Mouse (Mus musculus) ES-Bruce4 (cell line): ENCODE measurements around the gene Cldn15. TPM values are rescaled to one million over a fixed set of nuclear protein-coding genes. Genes with fewer than 3 reads are reported as not detected.

Experiments
- H3K27ac ChIP-seq: 2 replicates; pipeline ENCODE4 v1.5.1; 2012; ENCODE audit warnings: low read length, inconsistent platforms; ENCODE audit not compliant: insufficient read depth
- H3K27me3 ChIP-seq: 2 replicates; pipeline ENCODE4 v1.6.1; 2012; ENCODE audit warnings: mild to moderate bottlenecking, low read length, inconsistent platforms; ENCODE audit not compliant: control insufficient read depth, poor library complexity, insufficient read depth, severe bottlenecking
- H3K36me3 ChIP-seq: 2 replicates; pipeline ENCODE4 v1.6.1; 2012; ENCODE audit warnings: inconsistent platforms, mild to moderate bottlenecking, low read length, moderate library complexity; ENCODE audit not compliant: control insufficient read depth, poor library complexity, insufficient read depth, severe bottlenecking
- H3K4me1 ChIP-seq: one replicate; pipeline ENCODE4 v1.8.1; 2011; ENCODE audit warnings: low read length; ENCODE audit not compliant: control insufficient read depth, insufficient read depth
- H3K4me3 ChIP-seq: 2 replicates; pipeline ENCODE4 v1.5.1; 2011; ENCODE audit warnings: low read depth, mild to moderate bottlenecking, low read length
- H3K9ac ChIP-seq: 2 replicates; pipeline ENCODE4 v1.6.1; 2012; ENCODE audit warnings: low read depth, mild to moderate bottlenecking, inconsistent platforms; ENCODE audit not compliant: poor library complexity, severe bottlenecking
- H3K9me3 ChIP-seq: replicated peaks from 2 replicates; pipeline ENCODE4 v1.6.1; 2012; ENCODE audit warnings: mild to moderate bottlenecking, low read length, inconsistent platforms; ENCODE audit not compliant: control insufficient read depth, poor library complexity, insufficient read depth, severe bottlenecking
- CTCF ChIP-seq: IDR thresholded peaks from one replicate; pipeline ENCODE4 v1.8.1; 2011; ENCODE audit warnings: low read depth, low read length
- EP300 ChIP-seq: IDR thresholded peaks from 2 replicates; pipeline ENCODE4 v1.6.1; 2011; ENCODE audit warnings: low read depth, low read length; ENCODE audit not compliant: insufficient read depth
- POLR2A ChIP-seq: IDR thresholded peaks from one replicate; pipeline ENCODE4 v1.8.1; 2011; ENCODE audit warnings: low read length; ENCODE audit not compliant: insufficient read depth
- polyA plus RNA-seq: library from polyadenylated mRNA; stranded (reverse); fragments of >200 nt; gene quantifications from 2 replicates; pipeline ENCODE4 v1.2.4, GENCODE M21; 2011; ENCODE audit warnings: low read depth; ENCODE audit not compliant: missing spikeins, insufficient read depth, insufficient read length

Gene Cldn15
- polyA plus RNA-seq, 1 experiment: not detected

DNA sequence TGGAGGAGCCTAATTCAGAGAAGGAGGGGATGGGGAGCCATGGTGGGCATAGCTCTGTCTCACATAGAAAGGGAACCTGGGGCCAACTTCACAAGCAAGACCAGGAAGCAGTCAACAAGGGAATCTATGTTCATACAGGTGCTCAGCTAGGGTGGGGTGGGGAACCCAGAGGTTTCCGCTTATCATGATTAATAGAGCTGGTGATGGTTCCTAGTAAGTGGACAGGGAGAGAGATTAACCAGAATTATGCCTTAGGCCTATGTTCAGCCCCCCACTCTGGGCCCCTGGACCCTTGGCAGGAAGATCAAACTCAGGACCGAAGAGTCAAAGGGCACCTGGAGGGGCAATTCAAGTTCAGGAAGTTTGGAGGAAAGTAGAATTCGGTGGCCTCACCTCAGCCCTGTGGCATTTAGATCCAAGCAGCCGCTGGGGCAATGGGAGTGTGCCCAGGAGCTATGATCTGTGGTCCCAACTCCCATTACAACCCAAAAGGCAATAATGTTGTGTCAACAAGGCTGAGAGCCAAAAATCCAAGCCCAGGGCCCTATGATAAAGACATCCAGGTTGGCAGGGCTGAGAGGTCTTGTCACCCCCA lies 542 bp downstream of the Cldn15 start:
- TF ChIP-seq POLR2A (no peak), CTCF (no peak), EP300 (no peak)
- Histone ChIP-seq H3K27me3 (no peaks in the 10 kb centered on the region), H3K27ac (no peak overlapping the region), H3K36me3 (peaks cover 4% of the 10 kb centered on the region; the same call in 1 of the 2 replicates), H3K9ac (no peak overlapping the region), H3K4me3 (no peak overlapping the region), H3K9me3 (no peaks in the 10 kb centered on the region), H3K4me1 (peaks cover 5% of the 10 kb centered on the region)

DNA sequence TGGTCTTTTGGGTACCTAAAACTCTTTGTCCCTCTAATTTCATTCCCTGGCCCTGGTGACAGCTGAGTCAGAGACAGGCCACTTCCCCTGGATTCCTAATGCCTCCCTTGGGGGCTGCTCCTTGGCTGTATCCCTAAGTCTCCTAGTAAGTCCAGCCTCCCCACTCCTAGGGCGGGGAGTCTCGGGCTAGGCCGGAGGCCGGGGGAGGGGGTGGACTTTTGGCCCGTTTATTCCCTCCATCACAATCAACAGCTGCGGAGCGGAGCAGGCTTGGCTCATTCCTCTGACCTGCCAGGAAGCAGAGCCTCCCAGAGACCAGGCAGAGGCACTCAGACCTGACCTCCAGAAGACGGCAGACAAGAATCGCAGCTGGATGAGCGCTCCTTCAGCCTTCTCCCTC lies 1.2 kb downstream of the Cldn15 start:
- no peak overlapping the region for H3K27ac ChIP-seq
- H3K4me1 ChIP-seq: peaks cover 5% of the 10 kb centered on the region
- no peaks in the 10 kb centered on the region for H3K9me3 ChIP-seq
- H3K36me3 ChIP-seq: peaks cover 4% of the 10 kb centered on the region; the same call in 1 of the 2 replicates
- no peak overlapping the region for H3K4me3 ChIP-seq
- H3K9ac ChIP-seq: no peak overlapping the region
- no peaks in the 10 kb centered on the region for H3K27me3 ChIP-seq
- TF ChIP-seq CTCF: no peak
- no peak for TF ChIP-seq EP300
- no peak for TF ChIP-seq POLR2A

DNA sequence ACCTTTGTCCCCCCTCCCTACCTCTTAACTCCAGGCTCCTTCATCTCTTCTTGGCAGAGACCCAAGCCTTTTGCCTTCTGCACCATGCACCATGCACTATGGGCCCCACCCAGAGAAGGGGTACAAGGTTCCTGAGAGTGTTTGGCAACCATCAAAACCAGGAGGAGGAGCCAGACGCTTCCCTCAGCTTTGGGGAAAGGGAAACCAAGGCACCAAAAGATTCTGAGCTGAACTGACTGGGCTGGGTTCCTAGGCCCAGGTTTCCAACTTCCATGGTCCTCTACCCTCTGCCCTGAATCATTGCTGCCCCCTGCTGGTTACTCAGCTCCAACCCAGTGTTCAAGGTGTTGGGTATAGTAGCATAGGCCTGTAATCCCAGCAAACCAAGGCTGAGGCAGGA lies 4.3 kb downstream of the Cldn15 start:
- Histone ChIP-seq H3K4me1 (peaks cover 5% of the 10 kb centered on the region), H3K27ac (no peak overlapping the region)
- TF ChIP-seq EP300 (no peak), CTCF (peak; percentile 86)

DNA sequence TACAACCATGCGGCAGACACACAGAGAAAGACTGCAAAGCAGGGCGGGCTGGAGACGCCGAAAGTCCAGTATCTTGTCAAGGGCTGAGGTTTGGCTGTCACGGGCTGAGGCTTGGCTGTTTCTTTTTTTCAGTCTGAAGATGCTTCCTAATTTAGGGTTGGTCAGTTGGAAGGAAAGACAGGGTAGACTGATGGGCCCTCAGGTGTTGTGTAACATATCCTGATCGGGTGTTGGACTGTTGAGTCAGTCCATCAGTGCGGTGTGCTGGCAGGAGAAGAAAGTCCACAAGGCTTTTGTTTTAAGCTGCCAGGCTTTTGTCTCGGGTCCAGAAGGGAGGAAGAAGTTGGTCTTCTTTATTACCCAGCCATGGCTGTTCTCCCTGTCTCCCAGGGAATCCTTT lies 7.3 kb downstream of the Cldn15 start:
- no peak overlapping the region for H3K9ac ChIP-seq
- no peaks in the 10 kb centered on the region for H3K4me1 ChIP-seq
- no peaks in the 10 kb centered on the region for H3K36me3 ChIP-seq
- H3K27me3 ChIP-seq: no peaks in the 10 kb centered on the region
- no peak overlapping the region for H3K27ac ChIP-seq
- TF ChIP-seq CTCF (no peak), POLR2A (no peak), EP300 (no peak)
- no peak overlapping the region for H3K4me3 ChIP-seq
- no peaks in the 10 kb centered on the region for H3K9me3 ChIP-seq

More for the DNA sequence above, 4.3 kb downstream of the Cldn15 start:
- Histone ChIP-seq H3K36me3 (no peaks in the 10 kb centered on the region; the same call in 1 of the 2 replicates), H3K27me3 (no peaks in the 10 kb centered on the region), H3K9ac (no peak overlapping the region), H3K4me3 (no peak overlapping the region), H3K9me3 (no peaks in the 10 kb centered on the region)

DNA sequence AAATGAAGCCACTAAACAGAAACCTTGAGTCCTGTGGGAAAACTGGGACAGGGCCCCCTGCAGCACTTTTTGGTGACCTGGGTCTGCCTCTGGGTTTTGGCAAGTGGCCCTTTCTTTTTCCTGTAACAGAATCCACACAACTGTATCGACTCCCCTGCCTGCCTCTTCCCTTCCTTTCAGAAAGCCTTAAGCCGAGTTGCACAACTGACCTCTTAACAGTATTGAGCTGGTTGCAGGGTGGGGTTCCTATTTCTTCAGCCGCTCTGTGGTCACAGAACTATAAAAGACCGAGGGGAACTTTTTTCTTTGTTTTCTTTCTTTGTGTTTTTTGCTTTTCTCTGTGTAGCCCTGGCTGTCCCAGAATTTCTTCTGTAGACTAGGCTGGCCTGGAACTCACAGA lies 11.4 kb downstream of the Cldn15 start:
- TF ChIP-seq EP300: no peak
- no peak for TF ChIP-seq POLR2A
- no peak for TF ChIP-seq CTCF
- Histone ChIP-seq H3K27ac (no peak overlapping the region), H3K36me3 (no peaks in the 10 kb centered on the region), H3K4me1 (no peaks in the 10 kb centered on the region), H3K4me3 (no peak overlapping the region), H3K27me3 (no peaks in the 10 kb centered on the region), H3K9me3 (no peaks in the 10 kb centered on the region), H3K9ac (no peak overlapping the region)

DNA sequence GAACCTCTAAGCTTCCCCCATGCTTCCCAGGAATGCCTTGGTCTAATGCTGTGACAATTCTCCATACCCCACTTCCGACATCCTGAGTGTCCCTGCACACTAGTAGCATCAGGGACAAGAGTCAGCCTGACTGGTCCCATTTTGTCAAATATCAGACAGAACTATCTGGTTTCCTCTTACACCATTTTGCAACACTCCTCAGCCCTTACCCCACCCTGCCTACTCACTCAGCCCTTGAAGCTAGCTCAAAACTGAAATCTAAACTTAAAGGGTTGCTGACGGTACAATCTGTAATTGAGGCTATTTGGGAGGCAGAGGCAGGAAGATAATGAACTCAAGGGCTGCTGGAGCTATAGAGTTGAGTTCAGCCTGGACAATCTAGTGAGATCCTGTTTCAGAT lies 13.3 kb downstream of the Cldn15 start:
- no peak overlapping the region for H3K27ac ChIP-seq
- no peak overlapping the region for H3K4me3 ChIP-seq
- TF ChIP-seq CTCF (no peak), POLR2A (no peak), EP300 (no peak)
- H3K27me3 ChIP-seq: no peaks in the 10 kb centered on the region
- no peaks in the 10 kb centered on the region for H3K9me3 ChIP-seq
- no peak overlapping the region for H3K9ac ChIP-seq
- H3K36me3 ChIP-seq: no peaks in the 10 kb centered on the region
- H3K4me1 ChIP-seq: no peaks in the 10 kb centered on the region

DNA sequence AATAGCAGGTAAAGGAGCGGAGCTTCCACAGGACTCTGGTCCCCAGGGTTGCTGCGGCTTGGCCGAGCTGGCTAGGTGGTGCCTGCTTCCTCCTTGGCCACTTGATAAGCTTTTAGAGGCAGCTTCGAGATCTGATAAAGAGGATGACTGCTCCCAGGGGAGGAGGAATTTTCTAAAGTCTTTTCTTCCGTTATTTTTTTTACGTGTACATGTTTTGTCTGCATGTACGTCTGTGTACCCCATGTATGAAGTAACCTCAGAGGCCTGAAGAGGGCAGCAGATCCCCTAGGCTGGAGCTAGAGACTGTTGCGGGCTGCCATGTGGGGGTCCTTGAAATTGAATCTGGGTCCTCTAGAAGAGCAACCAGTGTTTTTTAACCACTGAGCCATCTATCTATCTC lies 14.6 kb downstream of the Cldn15 start:
- Histone ChIP-seq H3K4me1 (no peaks in the 10 kb centered on the region), H3K27ac (no peak overlapping the region), H3K36me3 (no peaks in the 10 kb centered on the region), H3K27me3 (no peaks in the 10 kb centered on the region), H3K9ac (no peak overlapping the region), H3K4me3 (no peak overlapping the region), H3K9me3 (no peaks in the 10 kb centered on the region)
- TF ChIP-seq CTCF (peak; percentile 48), POLR2A (no peak)
